Mouse (Mus musculus) kidney, adult 2 months (tissue): ENCODE results near the gene Sema5a. TPM values are rescaled to one million over a fixed set of nuclear protein-coding genes. Genes with fewer than 3 reads are reported as not detected.

Experiments used
- DNase-seq: peaks from one replicate; pipeline ENCODE4 v3.0.0; 2021
- H3K27ac ChIP-seq: fragments of 200-500 bp; 2 replicates; pipeline ENCODE4 v1.5.1; 2012; ENCODE audit warnings: low read depth, low read length, control low read depth, inconsistent platforms; ENCODE audit not compliant: insufficient read depth
- H3K27me3 ChIP-seq: fragments of 200-500 bp; replicated peaks from 2 replicates; pipeline ENCODE4 v1.6.1; 2012; ENCODE audit warnings: mild to moderate bottlenecking, moderate library complexity, low read length, inconsistent platforms; ENCODE audit not compliant: control insufficient read depth, insufficient read depth
- H3K36me3 ChIP-seq: fragments of 200-500 bp; 2 replicates; pipeline ENCODE4 v1.6.1; 2012; ENCODE audit warnings: mild to moderate bottlenecking, moderate library complexity, low read length, inconsistent platforms; ENCODE audit not compliant: control insufficient read depth, insufficient read depth
- H3K4me1 ChIP-seq: fragments of 200-500 bp; 2 replicates; pipeline ENCODE4 v1.6.1; 2011; ENCODE audit warnings: low read length; ENCODE audit not compliant: control insufficient read depth, insufficient read depth
- H3K4me3 ChIP-seq: fragments of 200-500 bp; 2 replicates; pipeline ENCODE4 v1.5.1; 2011; ENCODE audit warnings: mild to moderate bottlenecking, low read depth, low read length, control low read depth; ENCODE audit not compliant: insufficient read depth
- CTCF ChIP-seq: fragments of 200-500 bp; conservative IDR thresholded peaks from 2 replicates; pipeline ENCODE4 v1.5.1; 2011; ENCODE audit warnings: low read depth, mild to moderate bottlenecking, control low read depth, low read length, moderate library complexity, mixed read lengths; ENCODE audit not compliant: insufficient read depth, insufficient read length
- POLR2A ChIP-seq: fragments of 200-500 bp; IDR thresholded peaks from one replicate; pipeline ENCODE4 v1.6.1; 2011; ENCODE audit warnings: low read depth, low read length, control low read depth
- WGBS: fragments of 180-500 bp; shearing (Covaris S2); methylation state at CpG from one replicate; pipeline ENCODE4 v1.1.7; 2018; 5-methylcytosine and 5-hydroxymethylcytosine counted together
- polyA plus RNA-seq: library from polyadenylated mRNA; depleted of rRNA; stranded (reverse); fragments of >200 nt; gene quantifications from 2 replicates; pipeline ENCODE4 v1.2.3, GENCODE M21; 2012

Sema5a gene
- polyA plus RNA-seq, 1 experiment = 11.6 TPM

DNA sequence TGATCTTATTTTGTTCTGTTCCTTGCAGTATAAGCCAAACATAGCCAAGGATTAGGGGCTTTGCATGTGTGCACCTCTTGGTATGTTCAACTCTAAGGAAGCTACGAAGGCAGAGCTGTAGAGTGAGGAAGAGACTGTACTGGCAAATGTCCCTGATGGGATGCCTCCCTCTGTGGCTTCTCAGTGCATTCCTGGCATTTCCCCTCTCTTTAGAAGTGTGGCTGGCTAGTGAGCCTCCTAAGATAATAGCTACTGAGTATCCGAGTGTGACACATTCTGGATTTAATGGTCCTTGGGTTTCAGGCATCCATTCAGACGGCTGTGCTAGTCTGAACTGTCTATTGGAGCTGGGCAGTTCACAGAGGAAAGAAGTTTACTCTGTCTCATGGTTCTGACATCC lies 19.0 kb downstream of the Sema5a start:
- Histone ChIP-seq H3K4me3 (no peak overlapping the region), H3K4me1 (peaks cover 11% of the 10 kb centered on the region; the same call in 1 of the 2 replicates), H3K36me3 (no peaks in the 10 kb centered on the region), H3K27ac (no peak overlapping the region), H3K27me3 (no peaks in the 10 kb centered on the region)
- peak; percentile 45 for DNase-seq
- 29% methylated on average over 3 of the region's 3 CpGs for WGBS
- TF ChIP-seq POLR2A = no peak
- no peak for TF ChIP-seq CTCF

DNA sequence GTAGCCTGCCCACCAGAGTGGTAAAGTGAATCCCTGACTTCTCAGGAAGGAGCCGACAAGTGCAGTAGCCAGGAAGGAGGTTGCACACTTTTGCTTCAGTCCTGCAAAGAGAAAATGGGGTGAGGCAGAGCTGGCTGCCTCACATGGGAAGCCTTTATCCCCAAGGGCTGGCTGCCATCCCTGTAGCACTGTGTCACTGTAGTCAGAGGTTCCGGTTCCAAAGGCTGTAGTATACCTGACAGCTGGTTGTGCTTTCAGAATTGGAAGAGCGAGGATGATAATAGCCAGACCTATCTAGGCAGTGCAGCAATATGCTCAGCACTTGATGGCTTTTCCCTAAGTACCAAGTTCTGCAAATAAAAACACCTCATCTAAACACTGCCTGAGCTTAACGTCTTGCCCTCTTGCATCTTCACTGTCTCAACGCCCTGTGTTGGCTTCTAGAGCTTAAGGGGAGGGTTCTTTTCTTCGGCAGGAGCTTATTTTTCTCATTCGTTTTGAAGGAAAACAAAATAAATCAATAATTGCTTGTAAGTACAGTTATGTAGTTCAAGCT lies 20.3 kb downstream of the Sema5a start:
- TF ChIP-seq POLR2A = no peak
- no peak for TF ChIP-seq CTCF
- 62% methylated on average over 7 of the region's 7 CpGs for WGBS
- H3K27ac ChIP-seq = no peak overlapping the region; the same call in 1 of the 2 replicates
- H3K36me3 ChIP-seq = no peaks in the 10 kb centered on the region
- no peak for DNase-seq
- H3K4me3 ChIP-seq = no peak overlapping the region
- peaks cover 11% of the 10 kb centered on the region; the same call in 1 of the 2 replicates for H3K4me1 ChIP-seq
- no peaks in the 10 kb centered on the region for H3K27me3 ChIP-seq

DNA sequence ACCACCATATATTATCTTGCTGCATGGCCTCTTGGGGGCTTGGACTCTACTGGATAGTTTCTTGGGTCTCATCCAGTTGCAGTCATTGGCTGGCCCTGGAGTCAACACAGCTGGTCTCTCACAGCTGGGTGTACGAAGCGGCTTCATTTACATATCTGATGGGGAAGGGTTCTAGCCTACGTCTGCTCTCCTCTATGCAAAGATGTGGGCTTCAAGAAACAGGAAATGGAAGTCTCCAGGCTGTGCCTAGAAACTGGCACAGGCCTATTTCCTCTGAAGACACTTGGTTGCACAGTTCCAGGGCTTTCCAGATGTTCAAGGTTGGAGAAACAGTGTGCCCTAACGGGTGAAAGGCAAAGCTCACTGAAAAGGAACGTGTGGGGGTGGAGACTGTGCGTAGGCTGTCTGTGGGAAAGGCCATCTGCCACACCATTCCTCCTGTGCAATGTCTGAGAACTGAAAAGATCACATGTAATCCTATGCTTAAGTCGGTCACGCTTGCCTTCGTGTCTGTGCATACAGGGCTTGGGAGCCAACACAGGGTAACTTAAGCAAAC lies 20.8 kb downstream of the Sema5a start:
- 45% methylated on average over 9 of the region's 9 CpGs for WGBS
- TF ChIP-seq POLR2A (no peak), CTCF (no peak)
- H3K4me1 ChIP-seq = peaks cover 10% of the 10 kb centered on the region; the same call in 1 of the 2 replicates
- DNase-seq = peak; percentile 50
- H3K27me3 ChIP-seq = no peaks in the 10 kb centered on the region
- H3K27ac ChIP-seq = no peak overlapping the region
- H3K4me3 ChIP-seq = no peak overlapping the region
- no peaks in the 10 kb centered on the region for H3K36me3 ChIP-seq

DNA sequence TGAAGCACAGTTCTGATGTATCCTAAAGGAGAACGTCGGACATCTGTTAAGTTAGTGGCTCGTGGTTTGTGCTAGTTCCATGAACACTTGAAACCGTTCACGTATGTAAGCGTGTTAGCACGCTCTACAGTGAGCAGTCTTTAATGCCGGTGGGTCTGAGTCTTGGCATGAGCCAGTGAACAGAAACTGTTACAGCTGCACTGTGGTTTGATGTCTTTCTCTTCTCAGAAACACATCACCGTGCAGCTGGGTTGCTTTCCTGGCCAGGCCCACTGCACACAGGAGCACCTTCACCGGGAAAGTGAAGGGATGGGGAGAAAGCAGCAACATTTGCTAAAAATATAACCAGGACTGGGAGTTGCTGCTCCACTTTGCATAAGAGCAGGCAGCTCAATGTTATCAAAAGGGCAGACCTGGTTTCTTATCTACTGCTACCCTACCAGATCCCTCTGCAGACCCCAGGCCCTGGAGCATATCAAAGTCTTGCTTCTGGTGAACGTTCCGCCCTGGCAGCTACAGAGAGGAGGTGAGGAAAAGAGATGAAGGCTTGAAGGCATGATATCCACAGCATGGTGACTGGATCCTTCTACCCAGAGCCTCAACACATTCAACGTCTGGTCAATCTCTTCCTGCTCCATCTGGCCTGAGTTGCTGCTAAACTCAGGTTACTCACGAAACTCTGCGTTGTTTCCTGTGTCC lies 21.7 kb downstream of the Sema5a start:
- no peaks in the 10 kb centered on the region for H3K27me3 ChIP-seq
- whole genome bisulfite sequencing = 64% methylated on average over 15 of the region's 15 CpGs
- H3K4me1 ChIP-seq = peaks cover 8% of the 10 kb centered on the region; the same call in 1 of the 2 replicates
- no peak for DNase-seq
- peak overlapping the region; percentile 53; the same call in 1 of the 2 replicates for H3K27ac ChIP-seq
- no peak overlapping the region for H3K4me3 ChIP-seq
- TF ChIP-seq CTCF (no peak), POLR2A (no peak)
- H3K36me3 ChIP-seq = no peaks in the 10 kb centered on the region

DNA sequence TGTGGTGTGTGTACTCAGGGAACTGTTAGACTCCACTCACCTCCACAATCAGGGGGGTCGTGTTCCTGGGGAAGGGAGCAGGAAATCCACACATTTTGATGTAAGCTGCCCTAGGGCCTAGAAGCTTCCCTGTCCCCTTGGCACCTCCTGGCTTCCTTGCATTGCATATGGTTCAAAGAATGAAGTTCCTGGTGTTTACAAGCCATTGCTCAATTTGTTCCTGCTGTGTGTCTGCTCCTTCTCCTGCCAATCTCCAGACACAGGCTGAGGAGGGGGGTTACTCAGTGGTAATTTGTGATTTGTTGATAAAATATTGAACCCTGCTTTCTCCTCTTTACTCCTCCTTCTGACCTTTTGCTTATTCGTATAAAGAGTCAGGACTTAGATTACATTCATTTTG lies 25.5 kb downstream of the Sema5a start:
- DNase-seq = no peak
- WGBS = 54% methylated on average over 2 of the region's 2 CpGs
- no peak overlapping the region for H3K4me3 ChIP-seq
- H3K27me3 ChIP-seq = no peaks in the 10 kb centered on the region
- H3K4me1 ChIP-seq = no peaks in the 10 kb centered on the region; the same call in 1 of the 2 replicates
- TF ChIP-seq POLR2A (no peak), CTCF (no peak)
- H3K36me3 ChIP-seq = no peaks in the 10 kb centered on the region
- no peak overlapping the region for H3K27ac ChIP-seq

DNA sequence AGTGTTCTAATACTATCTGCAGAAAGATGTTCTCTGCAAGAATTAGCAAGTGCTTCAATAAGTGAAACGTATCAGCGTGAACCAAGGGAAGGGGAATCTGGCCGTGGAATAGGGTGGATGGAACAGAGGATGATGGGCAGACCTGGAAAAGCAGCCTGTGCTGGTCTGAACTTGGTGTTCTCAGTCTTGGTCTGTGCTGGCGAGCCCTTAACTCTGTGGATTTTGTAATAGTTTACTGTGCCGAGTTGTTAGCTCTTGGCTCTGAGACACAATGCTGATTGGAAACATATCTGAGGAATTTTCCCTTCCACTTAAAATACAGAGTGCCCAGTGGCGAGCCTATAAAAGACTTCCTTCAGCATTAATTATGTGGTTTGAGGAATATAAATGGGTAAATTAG lies 29.3 kb downstream of the Sema5a start:
- 68% methylated on average over 6 of the region's 6 CpGs for WGBS
- peak; percentile 49 for DNase-seq
- peaks cover 6% of the 10 kb centered on the region for H3K4me1 ChIP-seq

DNA sequence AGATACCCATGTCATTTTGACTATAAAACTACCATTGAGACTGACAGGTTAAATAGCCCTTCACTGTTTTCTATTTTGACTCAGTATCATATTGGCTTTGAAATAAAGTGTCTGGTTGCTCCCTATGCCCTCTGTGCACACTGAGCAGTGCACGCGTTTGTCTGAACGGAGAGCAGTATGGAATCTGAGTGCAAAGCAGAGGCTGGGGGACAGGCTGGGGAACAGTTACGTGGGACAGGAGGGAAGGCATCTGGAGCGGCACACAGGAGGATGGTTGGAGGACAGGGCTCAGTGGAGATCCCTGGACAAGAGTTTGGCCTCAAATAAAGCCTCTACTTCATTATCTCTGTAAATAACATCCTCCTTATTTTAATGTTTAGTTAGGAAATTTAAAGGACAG lies 30.4 kb downstream of the Sema5a start:
- 72% methylated on average over 5 of the region's 5 CpGs for WGBS
- Histone ChIP-seq H3K36me3 (no peaks in the 10 kb centered on the region), H3K4me3 (no peak overlapping the region), H3K4me1 (peaks cover 6% of the 10 kb centered on the region), H3K27me3 (no peaks in the 10 kb centered on the region), H3K27ac (no peak overlapping the region)
- TF ChIP-seq POLR2A = no peak
- TF ChIP-seq CTCF = no peak
- no peak for DNase-seq

More for the DNA sequence above, 29.3 kb downstream of the Sema5a start:
- H3K27ac ChIP-seq = peak overlapping the region; percentile 49; the same call in 1 of the 2 replicates
- no peak for TF ChIP-seq POLR2A
- TF ChIP-seq CTCF = no peak
- no peak overlapping the region for H3K4me3 ChIP-seq
- no peaks in the 10 kb centered on the region for H3K36me3 ChIP-seq
- no peaks in the 10 kb centered on the region for H3K27me3 ChIP-seq
